Mouse (Mus musculus): ENCODE data around the gene Mcl1.
"Not testable (repeated sequence)": the region's sequence is repeated elsewhere in the genome, so short reads cannot be mapped to it uniquely, and the experiment has no call there.

The Mcl1 gene

DNA sequence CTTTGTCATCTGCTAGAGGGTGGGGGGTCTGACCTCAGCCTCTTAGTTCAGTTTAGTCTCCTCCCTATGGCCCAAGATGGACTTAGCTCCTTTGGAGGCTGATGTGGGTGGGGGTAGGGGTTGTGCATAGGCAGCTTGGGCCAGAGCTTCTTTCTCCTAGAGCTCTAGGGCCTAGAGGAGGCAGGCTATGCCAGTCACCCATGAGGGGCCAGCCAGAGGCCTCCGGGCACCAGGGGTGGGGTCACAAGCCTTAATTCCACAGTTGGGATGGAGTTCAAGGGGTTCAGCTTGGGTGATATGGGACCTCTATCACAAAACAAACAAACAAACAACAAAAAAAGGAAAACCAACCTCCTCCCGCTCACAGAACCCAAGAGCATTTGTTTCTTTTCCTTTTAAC is 27.1 kb downstream of the Mcl1 start:
- no peak for DNase-seq (ENCODE audit: low read depth, low spot score)

DNA sequence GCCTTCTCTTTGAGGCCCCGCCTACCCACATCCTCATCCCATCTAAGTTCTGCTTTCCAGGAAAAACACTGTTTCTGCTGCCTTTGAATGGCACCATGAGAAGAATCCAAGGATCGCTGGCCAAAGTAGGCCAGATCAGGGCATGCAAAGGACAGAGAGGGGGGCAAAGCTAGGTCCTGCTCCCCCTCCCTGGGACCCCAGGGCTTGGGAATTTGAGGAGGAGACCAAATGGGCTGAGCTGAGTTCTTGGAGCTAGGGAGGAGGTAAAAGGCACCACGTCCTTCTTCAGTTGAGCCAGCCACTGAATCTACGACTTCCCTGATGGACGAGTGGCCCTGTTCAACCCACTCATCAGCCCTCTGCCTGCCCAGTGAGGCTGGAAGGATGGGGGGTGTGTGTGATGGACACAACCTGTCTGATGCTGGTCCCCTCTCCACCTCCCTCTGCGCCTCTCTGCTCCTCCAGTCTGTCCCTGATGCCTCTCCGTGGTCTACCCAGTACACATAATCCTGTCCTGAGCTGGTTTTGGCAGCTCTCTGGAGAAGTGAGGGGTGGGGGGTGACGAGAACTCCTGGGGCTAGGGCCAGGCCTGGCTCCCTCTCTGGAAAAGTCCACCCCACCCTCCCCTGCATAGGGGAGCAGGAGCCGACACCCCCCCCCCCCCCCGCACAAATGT is 28.0 kb downstream of the Mcl1 start:
- no peak for DNase-seq (ENCODE audit: low read depth, low spot score)

DNA sequence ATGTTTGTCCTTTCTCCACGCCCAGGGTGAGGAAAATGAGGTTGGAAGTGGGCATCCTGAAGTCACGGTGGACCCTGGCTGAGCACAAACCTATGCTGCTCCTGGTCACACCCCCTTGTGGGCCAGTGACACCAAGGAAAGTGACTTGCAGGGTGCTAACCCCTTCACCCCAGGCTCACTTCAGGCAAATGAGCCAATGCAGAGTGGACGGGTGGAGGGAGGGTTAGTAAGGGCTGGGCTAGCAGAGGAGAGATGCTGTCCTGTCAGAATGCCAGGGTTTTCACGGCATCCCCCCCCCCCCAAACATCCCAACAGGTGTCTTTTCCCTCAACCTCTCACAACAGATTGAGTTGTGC is 28.6 kb downstream of the Mcl1 start:
- no peak for DNase-seq (ENCODE audit: low read depth, low spot score)

DNA sequence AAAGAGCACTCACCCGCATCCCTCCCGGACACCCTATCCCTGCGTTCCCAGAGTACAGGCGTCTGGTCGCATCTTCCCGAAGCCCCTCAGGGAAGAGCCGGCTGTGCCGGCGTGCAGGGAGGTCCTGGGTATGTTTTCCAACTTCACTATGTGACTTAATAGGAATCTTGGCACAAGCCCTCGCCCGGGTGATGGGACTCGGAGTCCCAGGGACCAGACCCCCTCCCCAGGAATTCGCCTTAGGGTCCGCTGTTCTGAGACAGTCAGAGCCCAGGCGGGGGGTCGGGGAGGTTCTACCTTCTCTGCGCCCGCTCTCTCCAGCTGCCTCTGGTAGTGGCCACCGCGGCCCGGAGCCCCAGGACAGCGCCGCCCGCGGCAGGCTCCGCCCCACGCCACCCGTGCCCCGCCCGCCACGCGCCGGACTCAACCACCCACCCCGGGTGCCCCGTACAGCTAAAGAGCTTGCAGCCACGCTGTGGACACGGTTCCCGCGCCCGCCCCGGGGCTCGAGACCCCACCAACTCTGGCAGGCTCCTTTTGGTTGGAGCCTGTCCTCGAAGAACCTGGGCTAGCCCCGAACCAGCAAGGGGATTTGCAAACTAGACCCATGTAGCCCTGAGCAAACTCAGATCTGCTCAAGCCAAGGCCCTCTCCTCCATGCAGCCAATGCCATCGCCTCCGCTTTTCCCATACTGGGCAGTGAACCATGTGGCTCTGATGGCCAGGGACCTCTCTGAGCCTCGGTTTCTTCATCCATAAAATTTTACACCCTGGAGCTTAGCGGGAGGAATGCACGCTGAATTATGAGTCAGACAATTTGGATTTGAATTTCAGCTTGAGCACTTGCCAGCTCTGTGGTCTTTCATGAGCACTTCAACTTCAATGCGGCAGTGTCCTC is 29.2 kb downstream of the Mcl1 start, which contains the start of gene Adamtsl4:
Gene Adamtsl4 (minus strand): TSS at position 394 of the 898 bp plus-strand sequence.
- no peak for DNase-seq (ENCODE audit: low read depth, low spot score)

DNA sequence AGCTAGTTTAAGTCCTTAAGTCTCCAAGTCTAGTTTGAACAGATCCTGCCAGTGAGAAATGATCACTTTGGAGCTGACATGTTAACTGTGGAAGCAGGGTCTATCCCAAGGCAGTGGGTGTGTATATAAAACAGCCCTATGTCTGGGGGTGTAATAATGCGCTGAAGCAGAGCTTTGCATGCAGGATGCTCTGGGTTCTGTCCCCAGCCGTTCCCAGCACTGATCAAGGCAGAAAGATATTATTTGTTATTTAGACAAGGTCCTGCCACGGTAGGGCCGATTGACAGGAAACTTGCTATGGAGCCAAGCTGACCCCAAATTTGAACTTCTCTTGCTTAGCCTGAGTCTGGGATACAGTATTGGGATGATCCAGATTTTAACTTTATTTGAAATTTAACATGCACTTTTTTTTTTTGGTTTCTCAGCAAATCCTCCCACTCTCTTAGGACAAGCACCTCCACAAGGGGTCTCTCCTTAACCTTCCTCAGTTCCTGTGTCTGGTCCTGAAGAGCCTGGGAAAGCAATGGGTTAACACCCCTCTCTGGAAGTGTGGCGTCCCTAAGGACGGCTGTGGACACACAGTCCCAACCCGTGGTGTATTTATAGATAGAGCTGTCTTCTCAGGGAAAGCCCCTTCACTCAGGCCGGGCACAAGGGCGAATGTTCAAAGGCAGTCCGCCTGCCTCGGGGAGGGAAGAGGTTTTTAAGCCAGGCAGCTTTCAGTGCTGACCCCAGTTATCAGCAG is 30.8 kb downstream of the Mcl1 start:
- no peak for DNase-seq (ENCODE audit: low read depth, low spot score)

DNA sequence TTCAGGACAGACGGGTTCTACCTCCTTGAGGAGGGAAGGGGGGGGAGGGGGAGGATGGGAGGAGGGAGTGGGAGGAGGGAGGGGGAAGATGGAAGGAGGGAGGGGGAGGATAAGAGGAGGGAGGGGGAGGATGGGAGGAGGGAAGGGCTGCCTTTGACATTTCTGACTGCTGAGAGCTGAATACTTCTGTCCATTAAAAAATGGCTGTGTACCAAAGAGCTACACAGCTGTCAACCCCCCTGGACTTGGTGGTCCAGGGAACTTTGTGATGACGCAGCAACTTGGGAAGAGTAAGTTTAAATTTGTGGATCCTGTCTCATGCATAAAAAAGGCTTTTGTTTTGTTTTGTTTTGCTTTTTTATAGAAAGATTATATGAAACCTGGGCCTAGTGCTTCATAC is 31.4 kb downstream of the Mcl1 start:
- DNase-seq (ENCODE audit: low read depth, low spot score), result no peak

DNA sequence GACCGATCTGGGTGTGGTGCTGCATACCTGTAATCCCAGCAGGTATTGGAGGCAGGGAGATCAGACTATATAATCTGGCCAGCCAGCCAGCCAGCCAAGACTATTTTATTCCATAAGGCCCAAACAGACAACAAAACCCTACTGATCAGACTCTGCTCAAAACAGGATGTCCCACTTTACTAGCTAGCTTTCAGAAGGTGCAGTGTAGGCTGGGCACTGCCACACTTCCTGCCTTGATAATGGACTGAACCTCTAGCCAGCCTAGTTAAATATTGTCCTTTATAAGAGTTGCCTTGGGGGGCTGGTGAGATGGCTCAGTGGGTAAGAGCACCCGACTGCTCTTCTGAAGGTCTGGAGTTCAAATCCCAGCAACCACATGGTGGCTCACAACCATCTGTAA is 32.0 kb downstream of the Mcl1 start:
- DNase-seq (ENCODE audit: low read depth, low spot score), result not testable (repeated sequence)

DNA sequence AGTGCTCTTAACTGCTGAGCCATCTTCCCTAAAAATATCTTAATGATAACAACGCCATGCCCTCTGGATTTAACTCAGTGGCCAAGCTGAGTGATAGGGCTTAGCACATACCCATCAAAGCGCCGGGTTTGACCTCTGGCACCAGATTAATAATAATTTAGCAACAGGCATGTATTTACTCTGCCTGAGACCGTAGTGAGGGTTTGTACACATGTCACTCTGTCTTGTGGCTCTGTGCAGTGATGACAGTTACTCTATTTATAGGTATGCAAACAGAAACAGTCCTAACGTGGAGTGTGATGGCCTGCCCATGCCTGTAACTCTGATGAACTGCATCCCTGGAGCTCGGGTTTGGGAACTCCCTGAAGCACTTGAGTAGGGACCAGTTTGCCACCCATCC is 34.1 kb downstream of the Mcl1 start:
- DNase-seq (ENCODE audit: low read depth, low spot score), result no peak

DNA sequence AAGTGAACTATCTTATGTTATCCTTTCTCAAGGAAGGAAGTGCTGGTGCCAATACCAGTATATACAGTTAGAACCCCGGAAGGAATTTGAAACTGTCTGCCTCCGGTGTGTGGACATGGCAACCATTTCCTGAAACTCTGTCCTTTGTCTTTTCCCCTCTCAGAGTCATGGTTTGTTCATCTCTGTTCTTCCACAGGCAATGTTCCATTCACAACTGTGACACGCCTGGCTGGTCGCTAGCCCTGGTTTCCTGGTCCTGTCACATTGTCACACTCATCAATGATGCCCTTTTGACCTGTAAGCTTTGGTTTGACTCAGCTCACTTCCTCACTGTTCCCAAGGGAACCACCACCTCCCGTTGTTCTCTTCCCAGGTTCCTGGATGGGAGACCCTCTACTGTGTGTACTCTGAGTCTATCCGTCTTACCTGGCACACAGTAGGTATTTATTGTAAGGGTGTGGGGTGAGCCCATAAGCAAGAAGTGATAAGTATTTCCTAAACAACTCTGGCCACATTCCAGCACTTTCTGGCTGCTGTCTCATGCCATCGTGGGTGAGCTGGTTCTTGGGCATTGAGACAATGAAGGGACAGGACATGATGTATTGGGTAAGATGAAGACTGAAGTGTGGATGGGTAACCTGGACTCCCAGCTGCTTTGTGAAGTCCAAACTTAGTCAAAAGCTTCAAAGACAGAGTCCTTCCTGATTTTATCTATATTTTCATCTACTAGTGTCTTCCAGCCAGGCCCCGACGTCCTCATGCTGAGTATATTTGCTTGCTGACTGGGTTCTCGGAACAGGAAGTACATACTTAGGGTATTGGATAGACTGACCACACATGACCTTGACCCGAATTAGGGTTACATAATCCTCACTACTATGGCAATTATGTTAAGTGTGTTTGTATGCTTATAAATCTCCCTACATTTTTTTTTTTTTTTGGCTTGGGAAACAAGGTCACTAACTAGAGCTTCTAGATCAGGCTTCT is 35.5 kb downstream of the Mcl1 start:
- DNase-seq (ENCODE audit: low read depth, low spot score), result no peak

DNA sequence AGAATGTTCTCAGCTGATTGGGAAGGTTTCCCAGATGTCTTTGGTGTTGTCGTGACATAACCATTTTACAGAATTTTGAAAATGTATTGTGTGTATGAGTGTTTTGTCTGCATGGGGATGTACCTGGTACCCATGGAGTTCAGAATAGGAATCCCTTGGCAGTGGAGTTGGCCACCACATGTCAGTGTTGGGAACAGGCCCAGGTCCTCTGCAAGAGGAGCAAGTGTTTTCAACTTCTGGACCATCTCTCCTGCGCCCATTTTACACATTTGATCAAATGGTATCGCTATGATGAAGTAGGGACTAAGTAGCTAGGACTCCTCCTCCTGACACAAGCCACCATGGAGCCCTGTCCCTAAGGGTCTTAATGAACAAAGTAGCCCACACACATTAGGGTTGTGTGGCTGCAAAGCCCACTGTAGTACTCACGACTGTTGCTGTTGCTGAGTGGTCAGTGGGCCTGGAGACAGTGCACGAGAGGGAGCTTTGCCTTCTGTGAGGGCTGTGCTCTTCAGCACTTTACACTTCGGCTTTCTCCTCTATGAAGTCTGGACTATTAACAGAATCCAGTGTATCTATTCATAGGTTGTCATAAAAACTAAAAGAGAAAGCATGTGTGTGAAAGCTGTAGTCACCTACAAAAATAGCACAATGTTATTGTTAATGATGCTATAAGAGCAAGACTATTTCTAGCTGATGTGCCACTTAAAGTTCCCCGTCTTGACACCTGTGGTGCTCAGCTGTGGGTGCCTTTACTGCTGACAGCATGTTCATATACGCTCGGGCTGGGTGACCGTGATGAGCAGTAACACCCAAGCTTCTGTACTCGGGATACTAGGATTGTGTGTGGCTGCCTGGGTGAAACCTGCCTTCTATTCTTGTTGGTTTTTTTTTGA is 36.5 kb downstream of the Mcl1 start:
- no peak for DNase-seq (ENCODE audit: low read depth, low spot score)

DNA sequence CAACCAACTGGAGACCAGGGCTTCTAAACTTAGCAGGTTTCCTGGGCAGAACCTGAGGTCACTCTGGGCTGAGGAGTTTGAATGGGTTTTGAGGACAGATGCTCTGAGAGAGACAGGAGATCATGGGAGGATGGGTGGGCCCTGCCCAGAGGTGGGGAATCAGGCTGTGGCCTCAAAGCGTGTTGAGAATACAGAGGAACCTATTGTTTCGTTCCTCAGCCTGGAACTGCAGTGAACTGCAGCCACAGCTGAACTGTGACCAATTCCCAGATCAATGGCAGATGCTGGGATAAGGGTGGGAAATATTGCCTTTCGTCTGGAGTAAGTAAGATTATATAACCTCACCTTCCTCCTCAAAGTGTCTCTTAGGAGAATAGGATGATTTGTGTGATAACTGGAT is 37.2 kb downstream of the Mcl1 start:
- DNase-seq (ENCODE audit: low read depth, low spot score), result no peak

DNA sequence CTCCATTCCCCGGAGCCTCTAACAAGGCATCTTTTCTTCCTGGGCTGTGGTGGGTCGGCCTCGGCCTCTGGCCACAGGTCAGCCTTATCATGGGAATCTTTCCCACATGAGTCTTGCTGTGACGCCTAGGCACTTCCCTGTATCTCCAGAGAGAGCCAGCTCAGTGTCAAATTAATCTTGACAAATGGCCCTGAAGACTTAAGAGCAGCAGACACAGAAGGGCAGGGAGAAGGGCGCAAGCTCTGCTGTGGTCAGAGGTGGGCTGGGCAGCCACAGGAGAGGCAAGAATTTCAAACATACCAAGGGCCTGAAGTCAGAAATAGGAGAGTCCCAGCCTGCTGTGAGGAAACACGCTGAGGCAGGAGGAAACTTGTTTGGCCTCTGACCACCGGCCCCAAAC is 37.8 kb downstream of the Mcl1 start:
- DNase-seq (ENCODE audit: low read depth, low spot score), result no peak

DNA sequence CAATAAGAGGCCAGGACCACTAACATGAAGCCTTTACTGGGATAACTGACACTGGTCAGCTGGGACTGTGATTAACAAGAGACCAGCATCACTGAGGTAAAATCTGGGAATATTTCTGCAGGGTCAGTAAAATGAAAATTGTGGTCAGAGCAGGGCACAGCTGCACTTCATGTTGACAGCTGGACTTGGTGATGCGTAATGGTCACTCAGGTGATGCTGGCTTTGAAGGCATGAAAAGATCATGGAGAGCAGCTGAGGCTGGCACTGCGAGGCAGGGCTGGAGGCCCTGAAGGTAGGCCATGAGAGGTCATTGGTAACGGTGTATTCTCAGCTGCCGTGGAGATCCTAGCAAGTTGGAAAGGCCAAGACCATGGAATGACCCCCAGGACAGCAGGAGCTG is 39.7 kb downstream of the Mcl1 start:
- DNase-seq (ENCODE audit: low read depth, low spot score), result no peak

DNA sequence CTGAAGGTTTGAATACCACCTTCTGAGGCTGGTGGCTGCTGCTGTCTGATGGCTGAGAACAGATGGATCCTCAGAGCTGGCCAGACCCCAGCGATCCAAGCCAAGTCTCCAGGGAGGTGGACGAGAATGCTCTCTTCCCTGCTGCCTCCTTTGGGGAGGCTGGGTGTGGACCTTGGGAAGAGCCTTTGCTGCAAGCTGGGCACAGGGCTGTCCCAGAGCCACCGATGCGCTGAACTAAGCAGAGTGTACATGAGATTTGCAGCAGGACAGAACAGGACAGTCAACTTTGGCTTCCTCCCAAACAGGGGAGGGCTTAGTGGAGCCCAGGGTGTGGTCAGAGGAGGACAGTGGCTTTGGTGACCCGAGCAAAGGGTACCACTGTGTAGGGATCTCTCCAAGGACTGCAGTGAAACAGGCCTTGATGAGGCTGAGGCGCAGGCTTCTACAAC is 41.7 kb downstream of the Mcl1 start:
- no peak for DNase-seq (ENCODE audit: low read depth, low spot score)

DNA sequence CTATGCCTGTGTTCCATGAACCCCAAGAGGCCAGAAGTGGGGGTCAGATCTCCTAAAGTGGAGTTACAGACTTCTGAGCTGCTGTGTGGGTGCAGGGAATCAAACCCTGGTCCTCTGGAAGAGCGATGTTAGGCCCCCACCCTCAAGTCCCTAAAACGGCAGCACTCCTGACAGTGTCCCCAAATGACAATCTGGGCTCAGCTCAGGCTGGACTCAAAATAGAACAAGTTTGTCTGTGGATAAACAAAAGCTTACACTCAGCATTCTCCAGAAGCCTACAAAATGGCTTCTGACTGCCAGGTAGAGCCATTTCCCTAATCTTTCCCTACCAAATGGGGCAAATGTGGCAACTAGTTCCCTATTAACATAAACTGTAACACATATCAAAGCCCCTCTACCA is 42.5 kb downstream of the Mcl1 start:
- DNase-seq (ENCODE audit: low read depth, low spot score), result no peak

DNA sequence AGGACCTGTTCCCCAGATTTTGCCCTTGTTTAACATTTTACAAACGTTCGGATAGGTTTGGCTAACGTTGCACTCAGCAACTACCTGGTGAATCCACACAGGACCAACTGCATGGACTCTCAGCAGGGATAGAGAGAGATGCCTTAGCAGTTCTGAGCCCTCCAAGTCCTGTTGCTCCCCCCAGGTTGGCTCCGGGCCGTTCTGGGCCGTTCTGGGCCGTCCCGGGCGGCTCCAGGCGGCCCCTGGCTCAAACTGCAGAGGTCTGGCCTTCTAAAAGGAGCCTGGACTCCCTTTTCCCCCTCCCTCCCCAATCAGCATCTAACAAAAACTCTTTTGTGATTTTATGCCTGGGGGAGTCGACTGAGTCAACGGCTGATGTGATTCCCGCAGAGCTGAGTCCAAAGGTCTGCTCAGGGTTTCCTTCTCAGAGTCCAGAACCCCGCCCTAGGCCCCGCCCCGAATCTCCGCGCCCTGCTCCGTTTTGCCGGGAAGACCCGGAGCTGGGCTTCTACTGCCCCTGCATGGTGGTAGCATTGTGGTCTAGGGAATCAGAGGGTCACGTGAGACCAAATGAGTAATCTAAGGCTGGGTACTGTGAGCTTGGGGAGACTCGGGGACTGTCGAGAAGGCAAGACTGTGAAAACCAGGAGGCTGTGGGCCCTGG is 43.4 kb downstream of the Mcl1 start:
- DNase-seq (ENCODE audit: low read depth, low spot score), result peak; percentile 67

DNA sequence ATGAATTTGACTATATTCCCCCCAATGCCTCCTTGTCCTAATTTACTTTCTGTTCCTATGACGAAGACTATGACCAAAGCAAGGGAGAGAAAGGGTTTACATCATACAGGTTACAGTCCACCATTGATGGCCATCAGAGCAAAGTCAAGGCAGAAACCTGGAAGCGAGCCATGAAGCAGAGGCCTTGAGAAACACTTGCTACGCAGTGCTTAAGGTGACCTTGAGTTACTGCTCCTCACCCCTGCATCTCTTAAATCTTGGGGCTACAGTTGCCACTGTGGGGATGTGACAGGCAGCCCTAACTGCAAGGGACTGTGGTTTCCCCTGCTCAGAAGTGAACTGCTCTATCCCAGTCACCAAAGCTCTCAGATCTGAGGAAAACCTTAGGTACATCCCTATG is 44.7 kb downstream of the Mcl1 start:
- no peak for DNase-seq (ENCODE audit: low read depth, low spot score)

DNA sequence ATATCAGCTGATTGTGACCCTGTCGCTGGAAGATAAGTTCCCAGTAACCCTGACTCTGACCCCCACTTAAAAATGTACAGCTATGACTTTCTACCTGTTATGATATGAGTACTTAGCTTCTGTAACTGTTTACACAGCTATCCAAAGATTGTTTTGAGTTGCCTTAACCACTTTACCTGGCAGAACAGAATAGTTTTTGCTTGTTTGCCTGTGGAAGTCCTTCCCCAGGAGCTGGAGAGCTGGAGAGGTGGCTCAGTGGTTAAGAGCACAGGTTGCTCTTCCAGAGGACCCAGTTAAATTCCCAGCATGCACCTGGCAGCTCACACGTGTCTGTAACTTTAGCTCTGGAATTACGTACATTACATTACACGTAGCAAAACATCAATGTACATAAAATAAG is 46.0 kb downstream of the Mcl1 start:
- no peak for DNase-seq (ENCODE audit: low read depth, low spot score)

DNA sequence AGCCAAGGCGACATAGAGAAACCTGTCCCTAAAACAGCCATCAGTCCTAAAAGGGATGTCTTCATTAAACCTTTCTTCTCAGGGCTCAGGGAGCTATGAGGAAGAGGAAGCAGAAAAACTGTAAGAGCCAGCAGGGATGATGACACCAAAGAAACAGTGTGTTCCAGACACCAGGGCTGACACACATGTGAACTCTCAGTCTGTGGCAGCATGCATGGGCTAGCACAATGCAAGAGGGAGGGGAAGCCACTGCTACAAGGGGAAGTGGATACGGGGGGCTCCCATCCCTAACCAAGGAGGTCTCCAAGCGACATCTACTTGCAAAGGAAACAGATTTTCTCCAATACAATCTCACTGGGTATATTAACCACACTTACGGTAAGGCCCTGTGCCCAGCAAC is 47.7 kb downstream of the Mcl1 start:
- no peak for DNase-seq (ENCODE audit: low read depth, low spot score)

DNA sequence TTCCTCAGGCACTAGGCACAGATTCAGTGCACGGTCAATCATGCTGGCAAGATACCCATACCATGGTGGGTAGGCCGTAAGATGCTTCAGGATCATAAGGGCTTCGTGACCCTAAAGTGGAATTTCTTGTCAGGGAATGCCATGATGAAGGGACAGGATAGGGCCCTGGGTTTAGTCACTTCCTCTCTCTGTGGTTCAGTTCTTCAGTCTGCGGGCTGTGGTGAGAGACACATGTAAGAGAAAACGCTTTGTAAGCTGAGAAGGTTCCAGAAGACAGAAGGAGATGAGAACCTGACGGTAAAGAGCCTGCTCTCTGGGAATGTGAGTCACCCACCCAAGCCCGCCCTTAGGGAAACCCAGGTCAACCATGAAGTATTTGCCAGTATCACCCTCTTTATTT is 48.9 kb downstream of the Mcl1 start:
- no peak for DNase-seq (ENCODE audit: low read depth, low spot score)

All from embryo, embryonic 11.5 days (tissue).